Mouse (Mus musculus): Measurements from ENCODE around the gene Gm21992.

Gm21992 gene

GRCm38 (mm10) chr19:4749975-4750374, 61.4 kb downstream of the Gm21992 start:
- no peak for DNase-seq (ENCODE audit: low spot score in 2 of 2)

GRCm38 (mm10) chr19:4748493-4748892, 62.9 kb downstream of the Gm21992 start:
- no peak for DNase-seq (ENCODE audit: low spot score in 2 of 2)

GRCm38 (mm10) chr19:4747631-4748312, 63.6 kb downstream of the Gm21992 start:
- no peak for DNase-seq (ENCODE audit: low spot score in 2 of 2)

GRCm38 (mm10) chr19:4746611-4747010, 64.8 kb downstream of the Gm21992 start:
- peak in 1 of 2 experiments; percentile 14 for DNase-seq (ENCODE audit: low spot score in 2 of 2)

- DNase-seq (ENCODE audit: low spot score in 2 of 2) = no peak
These were observed 65.7 kb downstream of the Gm21992 start for GRCm38 (mm10) chr19:4745681-4746080.

GRCm38 (mm10) chr19:4745057-4745456, 66.4 kb downstream of the Gm21992 start:
- no peak for DNase-seq (ENCODE audit: low spot score in 2 of 2)

- DNase-seq (ENCODE audit: low spot score in 2 of 2) = no peak
These were observed 67.4 kb downstream of the Gm21992 start for GRCm38 (mm10) chr19:4744026-4744425.

GRCm38 (mm10) chr19:4743524-4743923, 67.9 kb downstream of the Gm21992 start:
- no peak for DNase-seq (ENCODE audit: low spot score in 2 of 2)

- no peak for DNase-seq (ENCODE audit: low spot score in 2 of 2)
These were observed 69.2 kb downstream of the Gm21992 start for GRCm38 (mm10) chr19:4742229-4742628.

GRCm38 (mm10) chr19:4741482-4741881, 69.9 kb downstream of the Gm21992 start:
- DNase-seq (ENCODE audit: low spot score in 2 of 2) = no peak

- DNase-seq (ENCODE audit: low spot score in 2 of 2) = no peak
These were observed 71.7 kb downstream of the Gm21992 start for GRCm38 (mm10) chr19:4739762-4740161.

- no peak for DNase-seq (ENCODE audit: low spot score in 2 of 2)
These were observed 72.4 kb downstream of the Gm21992 start for GRCm38 (mm10) chr19:4739053-4739452.

GRCm38 (mm10) chr19:4737866-4738265, 73.5 kb downstream of the Gm21992 start:
- DNase-seq (ENCODE audit: low spot score in 2 of 2) = no peak

GRCm38 (mm10) chr19:4733052-4733451, 78.4 kb downstream of the Gm21992 start:
- no peak for DNase-seq (ENCODE audit: low spot score in 2 of 2)

- no peak for DNase-seq (ENCODE audit: low spot score in 2 of 2)
These were observed 82.2 kb downstream of the Gm21992 start for GRCm38 (mm10) chr19:4729186-4729585.

- DNase-seq (ENCODE audit: low spot score in 2 of 2) = peak; percentile 89 to 92
These were observed 90.7 kb downstream of the Gm21992 start for GRCm38 (mm10) chr19:4720671-4721244.

GRCm38 (mm10) chr19:4720112-4720511, 91.3 kb downstream of the Gm21992 start:
- peak in 1 of 2 experiments; percentile 26 for DNase-seq (ENCODE audit: low spot score in 2 of 2)

- peak; percentile 25 to 74 for DNase-seq (ENCODE audit: low spot score in 2 of 2)
These were observed 92.1 kb downstream of the Gm21992 start for GRCm38 (mm10) chr19:4719351-4719764.

GRCm38 (mm10) chr19:4718716-4719115, 92.7 kb downstream of the Gm21992 start:
- DNase-seq (ENCODE audit: low spot score in 2 of 2) = peak in 1 of 2 experiments; percentile 19

- no peak for DNase-seq (ENCODE audit: low spot score in 2 of 2)
These were observed 94.1 kb downstream of the Gm21992 start for GRCm38 (mm10) chr19:4717281-4717680.

GRCm38 (mm10) chr19:4716756-4717155, 94.7 kb downstream of the Gm21992 start:
- no peak for DNase-seq (ENCODE audit: low spot score in 2 of 2)

GRCm38 (mm10) chr19:4713886-4714285, 97.5 kb downstream of the Gm21992 start:
- no peak for DNase-seq (ENCODE audit: low spot score in 2 of 2)

- no peak for DNase-seq (ENCODE audit: low spot score in 2 of 2)
These were observed 98.5 kb downstream of the Gm21992 start for GRCm38 (mm10) chr19:4712781-4713526.
